Mouse (Mus musculus) C2C12 (cell line): ENCODE measurements at regions not wholly inside any gene's neighbourhood (a gene's known extent, or its start where the extent isn't known, plus 50 kb on each side); places are given as distances from the start of the nearest gene placed in this dataset.

Experiments used
- CEBPB ChIP-seq: IDR thresholded peaks from one replicate; pipeline ENCODE4 v1.6.1; 2011; ENCODE audit warnings: low read depth, mild to moderate bottlenecking, control low read depth, moderate library complexity
- CTCF ChIP-seq: IDR thresholded peaks from one replicate; pipeline ENCODE4 v1.5.1; 2011; ENCODE audit not compliant: control insufficient read depth, insufficient read depth, insufficient read length
- MAX ChIP-seq: IDR thresholded peaks from one replicate; pipeline ENCODE4 v1.6.1; 2011; ENCODE audit warnings: mild to moderate bottlenecking, control low read depth
- MYOG ChIP-seq: IDR thresholded peaks from one replicate; pipeline ENCODE4 v1.6.1; 2011; ENCODE audit not compliant: control insufficient read depth, insufficient read length; ENCODE audit errors: extremely low read depth
- USF1 ChIP-seq: IDR thresholded peaks from one replicate; pipeline ENCODE4 v1.6.1; 2011; ENCODE audit warnings: low read depth, mild to moderate bottlenecking, control low read depth, moderate library complexity

GRCm38 (mm10) chrX:12825262-12825661 is 63.4 kb upstream of the Med14 start:
- TF ChIP-seq CTCF (no peak), MAX (no peak), MYOG (no peak), USF1 (no peak), CEBPB (no peak)
